Mouse (Mus musculus) G1E (cell line): ENCODE measurements around the gene Actr2.

ENCODE experiments used
- CTCF ChIP-seq: IDR thresholded peaks from 2 replicates; pipeline ENCODE4 v1.5.1; 2012; ENCODE audit warnings: low read depth, low read length, inconsistent platforms, mixed read lengths
- GATA1 ChIP-seq: IDR thresholded peaks from 2 replicates; pipeline ENCODE4 v1.6.1; 2012; ENCODE audit warnings: borderline replicate concordance, low read length, inconsistent platforms, mixed read lengths
- GATA2 ChIP-seq: IDR thresholded peaks from 2 replicates; pipeline ENCODE4 v1.6.1; 2012; ENCODE audit warnings: low read depth, low read length, inconsistent platforms, borderline replicate concordance
- POLR2AphosphoS5 ChIP-seq: IDR thresholded peaks from 2 replicates; pipeline ENCODE4 v1.6.1; 2012; ENCODE audit warnings: low read depth, low read length, inconsistent platforms; ENCODE audit not compliant: insufficient replicate concordance
- TAL1 ChIP-seq: conservative IDR thresholded peaks from 2 replicates; pipeline ENCODE4 v1.6.1; 2012; ENCODE audit warnings: low read depth, low read length, inconsistent platforms, mixed read lengths

- TF ChIP-seq CTCF = no peak
- TF ChIP-seq POLR2AphosphoS5 = no peak
- TF ChIP-seq GATA1 = no peak
- no peak for TF ChIP-seq TAL1
- TF ChIP-seq GATA2 = no peak
Measured at GRCm38 (mm10) chr11:20025899-20026298, 86.8 kb downstream of the Actr2 start.
